Mouse (Mus musculus) heart, adult 2 months (tissue): Measurements from ENCODE around the gene Rnf43.

Source experiments
- CTCF ChIP-seq: fragments of 200-600 bp; IDR thresholded peaks from 2 replicates; pipeline ENCODE4 v1.8.1; 2022; ENCODE audit warnings: antibody characterized with exemption, mild to moderate bottlenecking, moderate library complexity
- EP300 ChIP-seq: fragments of 200-500 bp; IDR thresholded peaks from 2 replicates; pipeline ENCODE4 v1.6.1; 2011; ENCODE audit warnings: low read depth, low read length, control low read depth; ENCODE audit not compliant: insufficient read depth
- POLR2A ChIP-seq: fragments of 200-500 bp; IDR thresholded peaks from 2 replicates; pipeline ENCODE4 v1.6.1; 2011; ENCODE audit warnings: mild to moderate bottlenecking, low read depth, low read length, control low read depth; ENCODE audit not compliant: insufficient read depth

DNA sequence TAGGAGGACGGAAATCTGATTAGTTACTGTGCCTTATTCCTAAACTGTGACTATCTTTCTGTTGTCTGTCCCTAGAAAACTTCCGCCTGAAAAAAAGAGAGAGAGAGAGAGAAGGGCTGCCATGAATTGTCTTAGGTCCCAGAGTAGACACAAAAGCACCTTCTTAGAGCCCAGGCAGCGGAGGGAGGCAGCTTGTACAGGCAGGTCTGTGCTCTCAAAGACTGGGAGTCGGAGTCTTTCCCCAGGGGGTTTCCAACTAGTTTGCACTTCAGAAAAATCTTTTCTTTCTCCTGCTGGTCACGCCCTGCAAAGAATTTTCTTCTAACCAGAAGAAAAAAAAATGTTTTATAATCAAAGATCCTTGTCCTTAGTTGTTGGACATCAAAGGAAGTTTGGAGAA lies 15.2 kb downstream of the Rnf43 start:
- TF ChIP-seq CTCF (no peak), EP300 (no peak), POLR2A (no peak)
